Mouse (Mus musculus) bone marrow macrophage, adult 2 months (primary cell): ENCODE data around the gene Nkx1-2.

Experiments used
- CTCF ChIP-seq: IDR thresholded peaks from 2 replicates; pipeline ENCODE4 v1.5.1; 2012; ENCODE audit warnings: low read depth, mild to moderate bottlenecking, low read length, moderate library complexity
- POLR2A ChIP-seq: IDR thresholded peaks from 2 replicates; pipeline ENCODE4 v1.6.1; 2012; ENCODE audit warnings: mild to moderate bottlenecking, low read depth, low read length, borderline replicate concordance

DNA sequence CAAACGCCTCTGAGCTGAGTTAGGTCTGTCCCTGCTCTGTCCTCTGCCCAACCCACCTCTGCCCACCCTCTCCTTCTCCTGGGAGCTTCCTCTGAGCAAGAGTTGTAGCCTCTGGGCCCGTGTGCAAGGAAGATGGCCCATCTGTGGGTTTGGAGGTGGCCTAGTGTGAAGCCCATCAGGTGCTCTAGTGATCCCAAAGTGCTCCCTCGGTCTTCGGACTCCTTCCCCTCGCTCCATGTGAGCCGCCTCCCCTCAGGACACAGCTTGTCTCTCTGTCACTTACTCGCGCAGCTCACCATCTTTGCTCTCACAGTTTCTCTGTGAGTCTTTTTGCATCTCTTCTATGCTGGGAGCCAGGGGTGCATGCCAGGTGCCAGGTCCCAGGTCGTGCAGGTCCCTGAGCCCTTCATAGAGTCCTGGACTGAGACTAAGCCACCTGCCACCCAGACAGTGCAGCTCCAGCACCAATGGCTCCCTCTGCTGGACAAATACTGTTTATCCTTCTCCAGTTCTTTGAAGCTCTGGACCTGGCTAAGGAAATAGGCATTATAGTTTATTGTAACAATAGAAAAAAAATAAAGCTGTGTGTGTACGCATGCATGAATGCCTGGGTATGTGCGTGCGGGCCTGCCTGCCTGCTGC, 39.1 kb upstream of the Nkx1-2 start:
- peak; percentile 76 for TF ChIP-seq CTCF
- TF ChIP-seq POLR2A: no peak
